Mouse (Mus musculus) forebrain, embryonic 14.5 days (tissue): ENCODE results near the gene Ptprf. TPM values are rescaled to one million over a fixed set of nuclear protein-coding genes. Genes with fewer than 3 reads are reported as not detected.
A peak's percentile ranks its signal among the peaks of the same experiment; 100 is the strongest.

Experiments
- ATAC-seq: fragments of 200-750 bp; cut with Nextera tagmentation; 2 replicates; pipeline ENCODE4 v1.8.0; 2017; ENCODE audit warnings: mild to moderate bottlenecking, moderate library complexity
- DNase-seq: peaks from one replicate; pipeline ENCODE4 v3.0.0-alpha.2; 2015; ENCODE audit warnings: low spot score
- H3K27ac ChIP-seq: fragments of 300-500 bp; sonication (generic); 2 replicates; pipeline ENCODE4 v1.5.1; 2014; ENCODE audit warnings: low read depth, mild to moderate bottlenecking, control low read depth, low read length, moderate library complexity
- H3K27me3 ChIP-seq: fragments of 300-500 bp; sonication (generic); replicated peaks from 2 replicates; pipeline ENCODE4 v1.6.1; 2014; ENCODE audit warnings: low read length, control low read depth, mixed read lengths; ENCODE audit not compliant: control insufficient read depth, insufficient read depth
- H3K36me3 ChIP-seq: fragments of 300-500 bp; sonication (generic); 2 replicates; pipeline ENCODE4 v1.6.1; 2014; ENCODE audit warnings: low read length, control low read depth; ENCODE audit not compliant: control insufficient read depth, insufficient read depth
- H3K4me1 ChIP-seq: fragments of 300-500 bp; sonication (generic); 2 replicates; pipeline ENCODE4 v1.6.1; 2014; ENCODE audit warnings: antibody characterized with exemption, low read length, control low read depth; ENCODE audit not compliant: control insufficient read depth, insufficient read depth
- H3K4me2 ChIP-seq: fragments of 300-500 bp; sonication (generic); 2 replicates; pipeline ENCODE4 v1.6.1; 2014; ENCODE audit warnings: mild to moderate bottlenecking, control low read depth, low read length
- H3K4me3 ChIP-seq: fragments of 300-500 bp; sonication (generic); 2 replicates; pipeline ENCODE4 v1.5.1; 2014; ENCODE audit warnings: low read depth, low read length, control low read depth
- H3K9ac ChIP-seq: fragments of 300-500 bp; sonication (generic); 2 replicates; pipeline ENCODE4 v1.6.1; 2014; ENCODE audit warnings: mild to moderate bottlenecking, low read length, control low read depth, moderate library complexity
- H3K9me3 ChIP-seq: fragments of 300-500 bp; sonication (generic); replicated peaks from 2 replicates; pipeline ENCODE4 v1.6.1; 2016; ENCODE audit warnings: low read length, control low read depth, mixed read lengths; ENCODE audit not compliant: control insufficient read depth
- WGBS: fragments of 180-500 bp; shearing (Covaris S2); extraction: QIAGEN DNeasy Blood & Tissue Kit; methylation state at CpG from one replicate; pipeline ENCODE4 v1.1.7; 2014; 5-methylcytosine and 5-hydroxymethylcytosine counted together
- polyA plus RNA-seq: library from polyadenylated mRNA; unstranded; fragments of >200 nt; fragmentation: Nextera tagmentation; extraction: Ambion mirVana; gene quantifications from 2 replicates; pipeline ENCODE4 v1.2.1, GENCODE M21; 2014

Ptprf gene
- polyA plus RNA-seq, 1 experiment from 2014 or later: 42.0 TPM

DNA sequence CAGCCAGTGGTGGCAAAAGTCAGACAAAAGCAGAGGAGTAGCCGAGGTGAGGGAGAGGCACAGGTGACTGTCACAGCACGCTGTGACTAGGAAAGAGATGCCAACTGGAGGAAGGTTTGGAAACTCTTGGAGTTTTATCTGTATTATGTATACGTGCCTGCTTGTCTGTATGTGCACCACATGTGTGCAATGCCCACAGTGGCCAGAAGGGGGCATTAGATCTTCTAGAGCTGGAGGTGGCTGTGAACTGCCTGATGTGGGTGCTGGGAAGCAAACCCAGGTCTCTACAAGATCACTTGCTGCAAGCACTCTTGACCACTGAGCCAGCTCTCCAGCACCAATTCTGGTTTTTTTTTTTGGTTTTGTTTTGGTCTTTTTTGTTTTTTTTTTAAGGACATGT is 20.5 kb downstream of the Ptprf start:
- DNase-seq (no peak), ATAC-seq (no peak)
- no peak overlapping the region for H3K9ac ChIP-seq
- H3K36me3 ChIP-seq: peaks cover 47% of the 10 kb centered on the region
- peaks cover 33% of the 10 kb centered on the region for H3K4me1 ChIP-seq
- no peaks in the 10 kb centered on the region for H3K9me3 ChIP-seq
- no peaks in the 10 kb centered on the region for H3K27me3 ChIP-seq
- H3K27ac ChIP-seq: no peak overlapping the region
- no peak overlapping the region for H3K4me2 ChIP-seq
- no peak overlapping the region for H3K4me3 ChIP-seq
- 93% methylated on average over 3 of the region's 3 CpGs for WGBS

DNA sequence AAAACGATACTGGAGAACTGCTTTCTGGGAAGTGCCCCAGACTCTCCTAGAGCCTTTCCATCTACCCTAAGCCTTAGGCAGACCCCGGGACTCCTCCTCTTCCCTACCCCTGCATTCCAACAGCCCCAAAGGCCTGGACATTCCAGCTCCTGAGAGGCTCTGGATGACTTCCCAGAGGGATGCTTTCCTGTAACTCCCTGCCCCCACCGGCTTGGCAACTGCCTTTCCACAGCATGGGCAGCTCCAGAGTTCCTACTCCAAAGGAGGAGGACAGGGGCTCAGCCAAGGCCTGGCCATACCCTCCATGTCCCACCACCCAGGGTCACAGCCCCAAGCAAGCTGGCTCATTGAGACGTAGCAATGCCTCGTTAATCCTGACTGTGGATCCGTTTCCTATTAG is 21.2 kb downstream of the Ptprf start:
- no peak for ATAC-seq
- no peak overlapping the region for H3K27ac ChIP-seq

DNA sequence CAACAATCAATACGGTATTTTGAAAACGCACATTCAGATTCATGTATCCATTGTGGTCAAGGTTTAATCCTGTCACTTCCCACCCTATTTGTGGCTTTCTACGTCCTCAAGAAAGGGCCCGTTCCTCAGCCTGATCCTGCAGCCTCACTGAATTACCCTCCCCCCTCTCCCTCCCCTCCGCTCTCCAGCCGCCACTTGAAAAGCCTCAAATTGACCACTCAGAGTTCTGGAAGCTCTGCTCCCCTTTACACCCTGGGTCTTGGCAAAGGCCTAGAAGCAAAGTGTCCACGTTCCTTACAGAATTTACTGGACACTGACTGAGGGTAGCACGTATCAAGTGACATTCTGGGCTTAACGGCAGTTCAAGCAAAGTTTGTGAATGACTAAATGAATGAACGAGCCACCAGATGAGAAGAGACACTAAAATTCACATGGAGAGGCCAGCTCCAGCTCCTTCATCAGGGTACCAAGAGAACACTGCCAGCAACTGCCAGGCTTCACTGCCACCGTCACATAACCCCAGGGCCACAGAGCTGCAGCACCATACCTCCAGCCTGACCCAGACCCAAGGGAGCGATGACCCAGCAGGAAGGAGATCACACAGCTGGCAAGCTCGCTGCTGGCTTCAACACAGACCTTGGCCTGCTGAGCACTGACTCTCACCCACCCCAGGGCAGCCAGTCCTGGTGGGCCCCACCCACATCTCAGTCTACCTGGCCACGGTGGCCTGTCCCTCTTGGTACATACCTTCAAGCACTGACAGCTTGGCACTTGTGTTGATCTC is 22.6 kb downstream of the Ptprf start:
- H3K4me3 ChIP-seq: no peak overlapping the region
- peaks cover 21% of the 10 kb centered on the region for H3K4me1 ChIP-seq
- no peaks in the 10 kb centered on the region for H3K9me3 ChIP-seq
- H3K27ac ChIP-seq: no peak overlapping the region
- 75% methylated on average over 14 of the region's 14 CpGs for WGBS
- no peak for ATAC-seq
- H3K27me3 ChIP-seq: no peaks in the 10 kb centered on the region
- DNase-seq: no peak
- peaks cover 54% of the 10 kb centered on the region for H3K36me3 ChIP-seq
- no peak overlapping the region for H3K4me2 ChIP-seq
- H3K9ac ChIP-seq: no peak overlapping the region

More for the DNA sequence above, 21.2 kb downstream of the Ptprf start:
- Histone ChIP-seq H3K9me3 (no peaks in the 10 kb centered on the region), H3K4me1 (peaks cover 32% of the 10 kb centered on the region), H3K9ac (no peak overlapping the region), H3K36me3 (peaks cover 47% of the 10 kb centered on the region), H3K27me3 (no peaks in the 10 kb centered on the region), H3K4me2 (no peak overlapping the region), H3K4me3 (no peak overlapping the region)
- no peak for DNase-seq
- WGBS: 44% methylated on average over 6 of the region's 6 CpGs

DNA sequence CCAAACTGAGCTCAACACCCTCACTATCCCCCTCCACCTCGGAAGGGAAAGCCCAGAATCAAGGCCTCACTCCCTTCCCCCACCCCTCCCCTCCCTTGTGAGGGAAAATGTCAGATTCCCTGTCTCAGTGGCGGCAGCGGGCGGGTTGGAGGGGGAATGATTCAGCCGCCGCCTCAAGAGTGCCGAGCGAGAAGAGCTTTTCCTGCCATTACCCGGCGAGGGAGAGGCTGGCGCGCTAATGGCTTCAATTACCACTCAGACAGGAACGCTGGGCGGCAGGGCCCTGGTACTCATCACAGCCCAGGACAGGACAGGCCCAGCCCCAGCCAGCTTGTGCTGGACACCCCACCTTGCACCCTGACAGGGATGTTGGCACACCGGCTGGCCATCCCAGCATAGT is 25.6 kb downstream of the Ptprf start:
- 27% methylated on average over 15 of the region's 15 CpGs for WGBS
- ATAC-seq (0 out of 2 replicates have a peak, but pooled peaks have one; percentile 4), DNase-seq (peak; percentile 69)
- Histone ChIP-seq H3K9ac (peak overlapping the region; percentile 29; the same call in 1 of the 2 replicates), H3K27me3 (no peaks in the 10 kb centered on the region), H3K27ac (peak overlapping the region; percentile 87), H3K9me3 (no peaks in the 10 kb centered on the region), H3K4me2 (peak overlapping the region; percentile 24; the same call in 1 of the 2 replicates), H3K4me1 (peaks cover 39% of the 10 kb centered on the region), H3K36me3 (peaks cover 39% of the 10 kb centered on the region), H3K4me3 (no peak overlapping the region)

DNA sequence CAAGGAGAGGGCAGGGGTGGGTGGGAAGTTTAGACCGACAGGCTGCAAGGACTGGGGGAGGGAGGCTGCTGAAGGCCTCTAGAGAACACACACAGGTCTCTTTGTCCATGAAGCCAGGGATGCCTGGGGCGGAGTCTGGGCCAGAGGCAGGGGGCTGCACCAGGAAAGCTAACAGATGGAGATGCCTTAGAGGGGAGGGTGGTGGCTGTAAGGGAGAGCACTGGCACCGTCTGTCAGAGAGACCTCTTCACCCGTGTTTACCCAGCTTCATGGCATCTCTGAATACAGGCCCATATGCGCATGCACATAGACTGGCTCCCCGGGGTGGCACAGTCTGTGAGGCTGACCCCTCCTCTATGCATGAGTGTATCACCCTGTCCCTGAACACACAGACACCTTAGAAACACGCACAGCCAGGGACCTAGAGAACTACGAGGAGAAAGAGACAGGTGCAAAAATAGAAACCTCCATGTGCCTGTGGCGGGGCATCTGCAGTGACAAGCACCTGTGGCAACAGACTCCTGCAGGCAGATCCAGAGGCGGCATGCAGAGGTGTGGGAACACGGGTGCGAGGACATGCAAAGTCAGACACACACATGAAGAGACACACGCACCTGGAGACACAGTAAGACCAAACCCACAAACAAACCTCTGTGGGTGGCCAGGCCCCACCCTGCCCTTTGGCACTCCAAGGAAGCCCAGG is 29.3 kb downstream of the Ptprf start:
- H3K27ac ChIP-seq: peak overlapping the region; percentile 78
- no peak overlapping the region; the same call in 1 of the 2 replicates for H3K9ac ChIP-seq
- DNase-seq (peak; percentile 73), ATAC-seq (peak; percentile 56)
- H3K4me3 ChIP-seq: no peak overlapping the region
- H3K4me2 ChIP-seq: peak overlapping the region; percentile 73; the same call in 1 of the 2 replicates
- no peaks in the 10 kb centered on the region for H3K27me3 ChIP-seq
- H3K36me3 ChIP-seq: peaks cover 16% of the 10 kb centered on the region
- WGBS: 33% methylated on average over 13 of the region's 13 CpGs
- no peaks in the 10 kb centered on the region for H3K9me3 ChIP-seq
- H3K4me1 ChIP-seq: peaks cover 53% of the 10 kb centered on the region

DNA sequence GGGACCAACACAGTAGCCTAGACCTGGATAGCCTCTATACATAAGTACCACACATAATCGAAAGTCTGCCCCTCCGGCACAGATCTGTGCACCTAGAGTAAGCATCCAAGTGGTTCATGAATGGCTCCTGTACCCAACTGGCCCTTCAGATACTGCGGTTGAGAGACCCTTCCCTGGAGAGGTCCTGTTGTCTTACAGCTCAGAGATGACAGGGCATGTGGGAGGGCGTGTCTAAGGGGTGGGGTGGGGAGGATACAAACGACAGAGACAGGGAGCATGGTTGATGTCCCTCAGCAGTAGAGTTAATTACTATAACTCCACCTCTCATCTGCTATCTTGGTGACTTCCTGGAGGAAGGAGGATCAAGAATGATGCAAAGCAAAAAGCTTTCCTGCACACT is 29.9 kb downstream of the Ptprf start:
- DNase-seq (no peak), ATAC-seq (peak; percentile 14; the same call in 1 of the 2 replicates)
- Histone ChIP-seq H3K9ac (peak overlapping the region; percentile 66), H3K27ac (peak overlapping the region; percentile 78), H3K4me1 (peaks cover 59% of the 10 kb centered on the region), H3K4me2 (peak overlapping the region; percentile 73), H3K4me3 (peak overlapping the region; percentile 40), H3K9me3 (no peaks in the 10 kb centered on the region), H3K36me3 (peaks cover 19% of the 10 kb centered on the region), H3K27me3 (no peaks in the 10 kb centered on the region)
- 22% methylated on average over 5 of the region's 5 CpGs for WGBS

DNA sequence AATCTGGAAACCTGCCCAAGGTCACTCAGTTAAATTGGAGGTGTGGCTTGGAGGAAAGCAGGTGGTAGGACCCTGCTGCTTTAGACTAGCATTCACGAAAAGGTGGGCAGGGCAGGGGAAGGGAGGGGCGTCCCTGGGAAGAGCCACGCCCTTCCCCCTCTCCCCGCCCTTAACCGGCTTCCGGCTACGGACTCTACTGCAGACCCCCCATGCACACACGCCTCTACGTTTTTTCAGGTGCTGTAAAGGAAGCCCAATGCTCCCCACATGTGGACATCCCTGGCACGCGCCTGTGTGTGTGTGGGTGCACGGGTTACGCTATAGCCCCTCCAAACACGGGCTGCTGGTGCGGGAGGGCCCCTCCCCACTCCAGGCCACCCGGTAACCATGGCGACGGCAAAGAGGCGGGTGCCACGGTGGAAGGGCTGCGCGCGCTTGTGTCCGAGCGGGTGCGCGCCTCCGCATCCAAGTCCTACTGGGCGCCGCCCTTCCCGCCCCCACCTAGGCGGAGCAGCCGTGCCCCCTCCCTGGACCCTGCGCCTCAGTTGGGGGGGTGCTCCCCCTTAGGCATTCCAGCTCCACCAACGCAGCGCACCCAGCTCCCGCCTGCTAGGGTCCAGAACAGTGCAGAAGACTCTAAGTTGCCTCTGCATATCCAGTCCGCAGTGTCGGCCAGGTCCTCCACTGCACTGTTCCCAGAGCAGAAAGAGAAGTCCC is 30.5 kb downstream of the Ptprf start:
- Histone ChIP-seq H3K9me3 (no peaks in the 10 kb centered on the region), H3K4me3 (peak overlapping the region; percentile 40), H3K27ac (peak overlapping the region; percentile 78), H3K27me3 (no peaks in the 10 kb centered on the region), H3K36me3 (peaks cover 24% of the 10 kb centered on the region), H3K4me2 (peak overlapping the region; percentile 73), H3K9ac (peak overlapping the region; percentile 66), H3K4me1 (peaks cover 57% of the 10 kb centered on the region)
- under 1% methylated on average over 35 of the region's 39 CpGs for WGBS
- ATAC-seq (peak; percentile 64), DNase-seq (peak; percentile 82)

DNA sequence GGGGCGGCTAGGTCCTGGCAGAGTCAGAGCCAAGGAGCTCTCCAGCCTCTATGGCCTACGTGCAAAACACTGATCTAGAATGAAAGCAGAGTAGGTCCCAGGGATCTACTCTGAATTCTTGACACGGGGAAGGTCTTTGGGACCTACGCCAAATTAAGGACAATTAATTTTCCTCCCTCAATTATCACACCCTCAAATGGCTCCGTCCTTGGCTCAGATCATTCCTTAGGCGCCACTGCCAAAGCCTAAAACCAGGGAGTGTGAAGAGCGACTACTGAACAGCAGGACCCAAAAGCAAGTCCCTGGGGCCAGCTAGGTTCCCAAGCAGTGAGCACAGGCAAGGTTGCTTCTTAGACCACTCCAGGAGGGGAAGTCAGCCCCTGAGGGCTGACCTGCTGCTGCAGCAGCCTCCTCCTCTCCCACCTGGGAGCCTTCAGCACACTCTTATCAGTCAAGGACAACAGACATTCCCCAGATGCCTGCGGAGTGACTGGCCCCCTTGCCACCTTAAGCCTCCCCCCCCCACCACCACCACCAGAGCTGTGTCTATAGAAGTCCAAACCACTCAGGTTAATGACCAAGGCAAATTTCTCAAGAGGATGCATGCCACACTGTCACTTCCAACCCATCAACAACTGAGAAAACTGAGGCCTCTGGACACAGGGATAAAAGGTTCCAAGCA is 31.3 kb downstream of the Ptprf start:
- 42% methylated on average over 8 of the region's 8 CpGs for WGBS
- ATAC-seq: no peak
- H3K4me1 ChIP-seq: peaks cover 50% of the 10 kb centered on the region

More for the DNA sequence above, 31.3 kb downstream of the Ptprf start:
- H3K36me3 ChIP-seq: peaks cover 30% of the 10 kb centered on the region
- H3K9me3 ChIP-seq: no peaks in the 10 kb centered on the region
- H3K4me2 ChIP-seq: peak overlapping the region; percentile 73
- peak overlapping the region; percentile 40 for H3K4me3 ChIP-seq
- H3K9ac ChIP-seq: peak overlapping the region; percentile 2; the same call in 1 of the 2 replicates
- peak; percentile 75 for DNase-seq
- H3K27ac ChIP-seq: peak overlapping the region; percentile 78
- no peaks in the 10 kb centered on the region for H3K27me3 ChIP-seq
